Mouse (Mus musculus) hindbrain, postnatal 0 days (tissue): ENCODE data around the gene Slc27a3. TPM values are rescaled to one million over a fixed set of nuclear protein-coding genes. Genes with fewer than 3 reads are reported as not detected.

Experiments used
- ATAC-seq: fragments of 200-750 bp; cut with Nextera tagmentation; 2 replicates; pipeline ENCODE4 v1.8.0; 2017; ENCODE audit warnings: mild to moderate bottlenecking, moderate TSS enrichment, moderate library complexity
- DNase-seq: peaks from one replicate; pipeline ENCODE4 v3.0.0-alpha.2; 2015; ENCODE audit warnings: low spot score
- H3K27ac ChIP-seq: fragments of 300-500 bp; sonication (generic); 2 replicates; pipeline ENCODE4 v1.5.1; 2014; ENCODE audit warnings: mild to moderate bottlenecking
- H3K27me3 ChIP-seq: fragments of 300-500 bp; sonication (generic); 2 replicates; pipeline ENCODE4 v1.6.1; 2014; ENCODE audit warnings: low read length, mixed read lengths; ENCODE audit not compliant: insufficient read depth
- H3K36me3 ChIP-seq: fragments of 300-500 bp; sonication (generic); 2 replicates; pipeline ENCODE4 v1.6.1; 2014; ENCODE audit warnings: low read length, mixed read lengths; ENCODE audit not compliant: insufficient read depth
- H3K4me1 ChIP-seq: fragments of 300-500 bp; sonication (generic); 2 replicates; pipeline ENCODE4 v1.6.1; 2014; ENCODE audit warnings: antibody characterized with exemption, low read length, mixed read lengths; ENCODE audit not compliant: insufficient read depth
- H3K4me2 ChIP-seq: fragments of 300-500 bp; sonication (generic); 2 replicates; pipeline ENCODE4 v1.6.1; 2014; ENCODE audit warnings: low read depth, mild to moderate bottlenecking, low read length, moderate library complexity, mixed read lengths
- H3K4me3 ChIP-seq: fragments of 300-500 bp; sonication (generic); 2 replicates; pipeline ENCODE4 v1.5.1; 2014; ENCODE audit warnings: low read length
- H3K9ac ChIP-seq: fragments of 300-500 bp; sonication (generic); replicated peaks from 2 replicates; pipeline ENCODE4 v1.6.1; 2014; ENCODE audit warnings: mild to moderate bottlenecking, low read length, moderate library complexity, mixed read lengths
- H3K9me3 ChIP-seq: fragments of 300-500 bp; sonication (generic); 2 replicates; pipeline ENCODE4 v1.6.1; 2016; ENCODE audit warnings: low read length, mixed read lengths
- CTCF ChIP-seq: IDR thresholded peaks from 2 replicates; pipeline ENCODE4 v1.5.1; 2016; ENCODE audit warnings: antibody characterized with exemption, control low read depth, low read depth
- WGBS: fragments of 180-500 bp; shearing (Covaris S2); extraction: QIAGEN DNeasy Blood & Tissue Kit; methylation state at CpG from one replicate; pipeline ENCODE4 v1.1.7; 2014; 5-methylcytosine and 5-hydroxymethylcytosine counted together
- polyA plus RNA-seq: library from polyadenylated mRNA; unstranded; fragments of >200 nt; fragmentation: Nextera tagmentation; extraction: Ambion mirVana; gene quantifications from 2 replicates; pipeline ENCODE4 v1.2.1, GENCODE M21; 2015
- total RNA-seq: library from RNA; depleted of rRNA; stranded (reverse); fragments of >200 nt; gene quantifications from 2 replicates; pipeline ENCODE4 v1.2.3, GENCODE M21; 2014; rRNA removed

Gene Slc27a3
- total RNA-seq (85.1 and 87.2 TPM in 2 replicates), polyA plus RNA-seq (28.3 and 30.3 TPM in 2 replicates)

DNA sequence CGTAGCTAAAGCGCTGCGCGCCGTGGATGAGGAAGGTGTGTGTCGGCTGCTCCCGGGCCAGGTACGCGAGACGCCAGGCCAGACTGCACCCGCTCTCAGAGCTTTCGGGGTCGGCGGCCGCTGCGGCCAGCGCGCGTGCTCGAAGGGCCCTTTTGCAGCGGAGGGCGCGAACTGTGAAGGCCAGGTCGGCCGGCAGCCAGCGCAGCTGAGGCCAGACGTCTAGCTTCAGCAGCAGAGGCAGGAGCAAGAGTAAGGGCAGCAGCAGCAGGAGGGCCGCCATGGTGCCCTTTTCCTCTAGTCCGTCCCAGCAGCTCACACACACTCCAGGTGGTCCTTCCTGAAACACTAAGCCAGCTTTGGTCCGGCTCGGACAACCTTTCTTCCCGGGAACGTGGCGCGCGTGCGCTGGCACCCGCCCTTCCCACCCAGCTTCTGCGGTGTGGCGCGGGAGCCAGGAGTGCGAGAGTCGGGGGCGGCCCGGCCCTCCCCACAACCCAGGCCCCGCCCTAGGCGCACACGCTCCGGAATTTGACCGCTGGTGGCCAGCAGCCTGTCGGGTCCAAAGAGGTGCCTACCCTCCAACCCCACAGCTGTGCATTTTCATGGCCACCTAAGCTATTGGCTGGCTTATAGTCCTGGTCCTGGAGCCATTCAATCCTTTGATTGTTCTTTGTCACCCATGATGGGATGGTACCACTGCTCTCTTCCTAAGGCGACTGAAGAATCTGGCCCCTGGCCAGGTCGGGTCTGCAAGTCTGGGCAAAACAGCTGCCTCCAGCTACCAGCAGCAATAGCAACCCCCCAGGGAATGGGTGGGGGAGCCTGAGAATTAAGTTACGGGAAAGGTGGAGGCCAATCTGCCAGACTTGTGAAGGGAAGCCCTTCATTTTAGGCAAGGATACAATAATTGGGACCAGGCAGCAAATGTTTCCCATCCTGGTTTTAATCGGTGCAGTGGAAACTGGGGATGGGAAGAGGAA is at the start of gene Slc27a3:
Gene Slc27a3, minus strand, starts transcription at position 428 of the 980 bp plus-strand sequence.
- H3K4me1 ChIP-seq = peaks cover 23% of the 10 kb centered on the region; the same call in 1 of the 2 replicates
- H3K9me3 ChIP-seq = no peaks in the 10 kb centered on the region
- H3K27ac ChIP-seq = peak within 1 kb of the TSS; percentile 95
- TF ChIP-seq CTCF = 0 out of 2 replicates have a peak, but pooled peaks have one; percentile 6
- H3K36me3 ChIP-seq = peaks cover 42% of the 10 kb centered on the region
- peak within 1 kb of the TSS; percentile 90 for H3K4me2 ChIP-seq
- peak; percentile 75 for DNase-seq
- ATAC-seq = peak; percentile 71
- H3K27me3 ChIP-seq = no peaks in the 10 kb centered on the region
- H3K4me3 ChIP-seq = peak within 1 kb of the TSS; percentile 71
- peak within 1 kb of the TSS; percentile 92 for H3K9ac ChIP-seq
- under 1% methylated on average over 51 of the region's 55 CpGs for WGBS

DNA sequence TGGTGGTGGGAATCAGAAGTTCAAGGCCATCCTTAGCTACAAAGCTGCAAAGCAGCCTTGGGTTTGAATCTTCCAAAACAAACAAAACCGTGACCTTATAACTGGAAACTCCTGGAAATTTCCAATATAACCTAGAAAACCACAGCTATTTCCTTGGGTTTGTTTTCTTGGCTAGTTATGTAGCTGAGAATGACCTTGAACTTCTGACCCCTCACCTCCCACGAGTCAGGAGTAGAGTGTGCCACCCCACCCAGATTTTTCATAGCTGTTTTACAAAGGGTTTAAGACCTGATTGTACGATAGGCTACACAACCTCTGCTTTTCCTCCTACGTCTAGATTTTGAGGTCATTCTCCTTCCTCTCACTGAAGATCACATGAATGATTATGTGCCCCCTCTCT is 47.4 kb upstream of the Slc27a3 start:
- no peak overlapping the region for H3K4me2 ChIP-seq
- H3K27me3 ChIP-seq = no peaks in the 10 kb centered on the region
- H3K9me3 ChIP-seq = no peaks in the 10 kb centered on the region
- H3K4me1 ChIP-seq = peaks cover 3% of the 10 kb centered on the region
- 78% methylated on average over 4 of the region's 4 CpGs for WGBS
- H3K36me3 ChIP-seq = no peaks in the 10 kb centered on the region
- ATAC-seq (no peak), DNase-seq (no peak)
- no peak overlapping the region for H3K27ac ChIP-seq
- TF ChIP-seq CTCF = no peak
- H3K9ac ChIP-seq = no peak overlapping the region
- no peak overlapping the region for H3K4me3 ChIP-seq

- Histone ChIP-seq H3K4me3 (peak overlapping the region; percentile 80), H3K27me3 (no peaks in the 10 kb centered on the region), H3K9ac (peak overlapping the region; percentile 91; the same call in 1 of the 2 replicates), H3K36me3 (no peaks in the 10 kb centered on the region), H3K27ac (peak overlapping the region; percentile 96; the same call in 1 of the 2 replicates), H3K4me1 (peaks cover 13% of the 10 kb centered on the region), H3K9me3 (no peaks in the 10 kb centered on the region), H3K4me2 (peak overlapping the region; percentile 99)
- 52% methylated on average over 11 of the region's 11 CpGs for WGBS
- no peak for DNase-seq
- no peak for TF ChIP-seq CTCF
- no peak for ATAC-seq
Observed at GRCm38 (mm10) chr3:90434073-90434730, 44.5 kb upstream of the Slc27a3 start.

DNA sequence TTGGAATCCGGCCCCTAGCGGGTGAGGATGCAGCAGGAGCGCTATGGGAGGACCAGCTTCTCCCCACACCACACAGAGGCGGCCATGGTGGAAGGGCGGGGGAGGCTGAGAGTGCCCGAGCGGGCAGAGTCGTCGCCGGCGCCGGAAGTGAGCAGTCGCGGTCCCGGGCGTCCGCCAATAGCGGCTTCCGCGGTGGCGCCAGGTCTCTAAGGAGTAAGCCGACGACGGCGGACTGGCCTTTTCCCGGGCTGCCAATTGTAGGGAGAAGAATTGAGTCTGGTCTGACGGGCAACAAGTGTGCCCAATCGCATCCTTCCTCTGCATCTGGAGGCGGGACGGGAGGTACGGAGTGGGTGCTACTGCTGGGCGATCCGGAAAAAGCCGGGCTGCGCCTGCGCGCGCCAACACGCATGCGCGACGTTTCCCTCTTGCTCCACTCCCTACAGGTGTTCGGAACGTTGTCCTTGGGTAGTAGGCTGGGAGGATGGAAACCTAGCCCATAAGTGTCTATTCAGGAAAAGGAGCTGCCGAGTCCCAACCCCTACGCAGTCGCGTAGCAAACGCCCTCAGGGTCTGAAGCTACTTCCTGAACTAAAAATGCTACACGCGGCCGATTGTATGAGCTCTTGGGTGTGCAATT is 43.8 kb upstream of the Slc27a3 start, which contains the start of gene Ints3:
Gene Ints3, minus strand, starts transcription at position 242 of the 640 bp plus-strand sequence.
- peak; percentile 23; the same call in 1 of the 2 replicates for TF ChIP-seq CTCF
- Histone ChIP-seq H3K9ac (peak within 1 kb of the TSS; percentile 91), H3K4me3 (peak within 1 kb of the TSS; percentile 80), H3K27me3 (no peaks in the 10 kb centered on the region), H3K4me1 (peaks cover 13% of the 10 kb centered on the region), H3K27ac (peak within 1 kb of the TSS; percentile 96), H3K4me2 (peak within 1 kb of the TSS; percentile 99), H3K36me3 (no peaks in the 10 kb centered on the region), H3K9me3 (no peaks in the 10 kb centered on the region)
- peak; percentile 100 for ATAC-seq
- 1% methylated on average over 52 of the region's 52 CpGs for WGBS
- peak; percentile 99 for DNase-seq

- Histone ChIP-seq H3K4me2 (peak overlapping the region; percentile 99), H3K9me3 (no peaks in the 10 kb centered on the region), H3K9ac (peak overlapping the region; percentile 91), H3K27me3 (no peaks in the 10 kb centered on the region), H3K4me1 (peaks cover 13% of the 10 kb centered on the region), H3K4me3 (peak overlapping the region; percentile 80), H3K27ac (peak overlapping the region; percentile 96), H3K36me3 (no peaks in the 10 kb centered on the region)
- under 1% methylated on average over 12 of the region's 12 CpGs for WGBS
- ATAC-seq (no peak; the same call in 1 of the 2 replicates), DNase-seq (peak; percentile 38)
- TF ChIP-seq CTCF = no peak
Observed at GRCm38 (mm10) chr3:90432811-90433219, 43.1 kb upstream of the Slc27a3 start.

DNA sequence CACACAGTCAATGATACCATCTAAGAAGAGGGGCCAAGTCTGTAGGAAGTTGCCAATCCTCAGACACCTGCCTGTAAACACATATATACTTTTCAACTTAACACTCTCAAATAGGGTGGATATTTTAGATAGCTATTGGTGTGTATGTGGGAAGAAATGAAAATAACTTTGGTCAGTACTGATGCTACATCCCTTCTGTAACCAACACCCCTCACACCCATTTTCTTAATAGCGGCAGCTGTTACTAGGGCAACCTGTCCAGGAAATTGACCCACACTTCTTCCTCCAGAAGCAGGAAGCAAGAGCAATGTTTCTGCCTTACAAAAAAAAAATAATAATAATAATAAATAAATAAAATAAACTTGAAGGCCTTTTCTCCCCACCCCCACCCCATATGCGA is 42.6 kb upstream of the Slc27a3 start:
- DNase-seq (no peak), ATAC-seq (no peak)
- Histone ChIP-seq H3K4me2 (peak overlapping the region; percentile 99), H3K27ac (peak overlapping the region; percentile 96), H3K27me3 (no peaks in the 10 kb centered on the region), H3K9me3 (no peaks in the 10 kb centered on the region), H3K4me3 (peak overlapping the region; percentile 80), H3K4me1 (peaks cover 13% of the 10 kb centered on the region), H3K36me3 (no peaks in the 10 kb centered on the region), H3K9ac (peak overlapping the region; percentile 91)
- WGBS = 1% methylated on average over 2 of the region's 2 CpGs
- no peak for TF ChIP-seq CTCF
